Mouse (Mus musculus) ES-E14 (cell line): ENCODE measurements around the gene Btbd16. TPM values are rescaled to one million over a fixed set of nuclear protein-coding genes. Genes with fewer than 3 reads are reported as not detected.

Experiments
- DNase-seq: peaks from one replicate; pipeline ENCODE4 v3.0.0-alpha.2; 2013; ENCODE audit warnings: low read depth, low spot score
- H3K27ac ChIP-seq: 2 replicates; pipeline ENCODE4 v1.5.1; 2012; ENCODE audit warnings: low read depth, mild to moderate bottlenecking, low read length, moderate library complexity, mixed read lengths; ENCODE audit not compliant: poor library complexity, insufficient read depth, severe bottlenecking
- H3K36me3 ChIP-seq: 2 replicates; pipeline ENCODE4 v1.6.1; 2012; ENCODE audit warnings: mild to moderate bottlenecking, low read length, moderate library complexity, mixed read lengths; ENCODE audit not compliant: control insufficient read depth, poor library complexity, insufficient read depth, severe bottlenecking
- H3K4me1 ChIP-seq, 2 experiments: fragments of 150-350 bp in 1 of 2; sonication (generic) in 1 of 2; 2 replicates each; pipeline ENCODE4 v1.6.1; 2012; ENCODE audit warnings: low read length in 2 of 2, mild to moderate bottlenecking in 1 of 2, mixed read lengths in 1 of 2; ENCODE audit not compliant: control insufficient read depth in 2 of 2, insufficient read depth in 2 of 2, poor library complexity in 1 of 2
- H3K4me3 ChIP-seq, 2 experiments: fragments of 150-350 bp in 1 of 2; sonication (generic) in 1 of 2; 2 replicates each; pipeline ENCODE4 v1.5.1; 2012; ENCODE audit warnings: low read length in 2 of 2, low read depth in 1 of 2, mild to moderate bottlenecking in 1 of 2, mixed read lengths in 1 of 2; ENCODE audit not compliant: insufficient read depth in 1 of 2, poor library complexity in 1 of 2, severe bottlenecking in 1 of 2
- H3K9ac ChIP-seq: 2 replicates; pipeline ENCODE4 v1.6.1; 2012; ENCODE audit warnings: low read depth, mild to moderate bottlenecking, low read length, mixed read lengths; ENCODE audit not compliant: poor library complexity, insufficient read depth, severe bottlenecking
- H3K9me3 ChIP-seq: fragments of 150-350 bp; sonication (generic); 2 replicates; pipeline ENCODE4 v1.6.1; 2012; ENCODE audit warnings: low read depth, mild to moderate bottlenecking, low read length; ENCODE audit not compliant: control insufficient read depth, insufficient read depth
- CHD2 ChIP-seq: IDR thresholded peaks from 2 replicates; pipeline ENCODE4 v1.6.1; 2014; ENCODE audit warnings: mild to moderate bottlenecking, low read depth, low read length, inconsistent platforms
- HCFC1 ChIP-seq: IDR thresholded peaks from 2 replicates; pipeline ENCODE4 v1.6.1; 2012; ENCODE audit warnings: low read length, inconsistent platforms, borderline replicate concordance; ENCODE audit not compliant: insufficient read depth
- MAFK ChIP-seq: IDR thresholded peaks from 2 replicates; pipeline ENCODE4 v1.6.1; 2014; ENCODE audit warnings: mild to moderate bottlenecking, low read depth, low read length, inconsistent platforms; ENCODE audit not compliant: insufficient read depth
- ZC3H11A ChIP-seq: IDR thresholded peaks from 2 replicates; pipeline ENCODE4 v1.6.1; 2012; ENCODE audit warnings: low read depth, mild to moderate bottlenecking, inconsistent platforms, low read length, borderline replicate concordance
- ZNF384 ChIP-seq: IDR thresholded peaks from 2 replicates; pipeline ENCODE4 v1.6.1; 2012; ENCODE audit warnings: low read depth, low read length, inconsistent platforms
- in situ Hi-C, 2 experiments: fragments of 600-800 bp; cut with MboI; formaldehyde crosslinking; loops; one replicate each; pipeline ENCODE4 v1.15.1; 2025; ENCODE audit warnings: low sequenced_read_pairs in 2 of 2, inconsistent platforms in 1 of 2; ENCODE audit not compliant: unreplicated experiment in 2 of 2
- total RNA-seq: library from RNA; depleted of rRNA; stranded (reverse); fragments of 300-350 nt; gene quantifications from 2 replicates; pipeline ENCODE4 v1.2.3, GENCODE M21; 2012

Gene Btbd16
- total RNA-seq, 1 experiment: 0.09 TPM

DNA sequence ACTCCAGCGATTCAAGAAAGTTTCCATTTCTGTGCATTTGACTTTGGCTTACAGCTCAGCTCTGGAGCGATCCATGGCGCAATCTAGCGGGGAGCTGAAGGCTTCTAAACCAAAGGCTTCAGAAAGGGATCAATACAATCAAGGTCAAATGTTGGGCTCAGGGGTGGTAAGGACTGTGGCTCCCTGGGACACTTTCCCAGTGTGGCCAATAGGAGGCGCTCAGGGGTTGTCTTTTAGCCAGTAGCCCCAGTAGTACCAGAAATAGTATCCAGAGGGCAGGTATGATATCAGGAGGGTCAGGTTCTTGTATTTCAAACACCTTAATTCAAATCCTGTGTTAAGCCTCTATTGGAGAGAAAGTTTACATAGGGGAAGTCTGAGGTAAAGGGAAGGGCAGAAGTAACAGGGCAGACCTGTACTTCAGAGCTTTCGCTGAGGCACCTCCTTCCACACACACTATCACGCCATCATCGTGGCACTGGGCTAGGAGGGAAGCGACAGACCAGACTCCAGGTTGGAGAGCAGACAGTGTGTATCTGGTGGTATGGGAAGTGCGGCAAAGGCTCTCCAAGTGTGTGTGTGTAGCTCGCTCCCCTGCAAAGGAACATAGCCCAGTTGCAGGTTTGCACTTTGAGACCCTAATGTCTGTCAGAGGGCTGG, 568 bp upstream of the Btbd16 start:
- no peaks in the 10 kb centered on the region; a peak in 1 of 4 replicates for H3K4me1 ChIP-seq
- DNase-seq: peak; percentile 54
- H3K4me3 ChIP-seq: no peak overlapping the region
- H3K9me3 ChIP-seq: no peaks in the 10 kb centered on the region
- H3K27ac ChIP-seq: no peak overlapping the region
- TF ChIP-seq ZC3H11A: peak; percentile 57; the same call in 1 of the 2 replicates
- no peak for TF ChIP-seq HCFC1
- no peak overlapping the region for H3K9ac ChIP-seq
- in situ Hi-C loops: no loop called here
- no peaks in the 10 kb centered on the region for H3K36me3 ChIP-seq

DNA sequence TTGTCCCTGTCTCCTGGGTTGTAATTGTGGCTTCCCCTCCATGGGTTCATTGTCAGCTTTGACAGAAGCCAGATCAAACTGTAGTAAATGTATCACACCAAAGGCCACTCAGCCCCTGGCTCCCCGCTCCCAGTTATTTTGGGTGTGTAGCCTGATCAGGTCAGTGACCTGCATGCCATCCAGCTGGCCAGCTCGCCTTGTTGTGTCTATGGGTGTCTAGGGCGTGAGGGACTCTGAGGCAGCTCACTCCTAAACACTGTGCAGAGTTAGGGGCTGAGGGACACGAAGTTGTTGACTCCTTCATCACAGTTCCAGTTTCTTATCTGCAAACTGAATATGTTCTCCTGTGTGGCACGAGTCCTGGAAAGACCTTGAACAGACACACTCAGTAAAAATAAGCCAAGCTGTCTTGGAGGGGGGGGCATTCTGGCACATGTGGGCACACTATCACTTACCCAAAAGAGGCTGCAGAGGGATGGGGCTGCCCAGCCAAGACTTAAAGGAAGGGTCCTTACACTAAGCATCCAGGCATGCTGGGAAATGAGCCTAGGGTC, 7.1 kb downstream of the Btbd16 start:
- no peak overlapping the region for H3K9ac ChIP-seq
- H3K27ac ChIP-seq: no peak overlapping the region
- H3K4me3 ChIP-seq: no peak overlapping the region
- no peaks in the 10 kb centered on the region for H3K36me3 ChIP-seq
- TF ChIP-seq MAFK (no peak), ZC3H11A (no peak), CHD2 (no peak), HCFC1 (no peak), ZNF384 (no peak)
- DNase-seq: no peak
- in situ Hi-C loops: no loop called here
- H3K9me3 ChIP-seq: no peaks in the 10 kb centered on the region
- no peaks in the 10 kb centered on the region for H3K4me1 ChIP-seq

DNA sequence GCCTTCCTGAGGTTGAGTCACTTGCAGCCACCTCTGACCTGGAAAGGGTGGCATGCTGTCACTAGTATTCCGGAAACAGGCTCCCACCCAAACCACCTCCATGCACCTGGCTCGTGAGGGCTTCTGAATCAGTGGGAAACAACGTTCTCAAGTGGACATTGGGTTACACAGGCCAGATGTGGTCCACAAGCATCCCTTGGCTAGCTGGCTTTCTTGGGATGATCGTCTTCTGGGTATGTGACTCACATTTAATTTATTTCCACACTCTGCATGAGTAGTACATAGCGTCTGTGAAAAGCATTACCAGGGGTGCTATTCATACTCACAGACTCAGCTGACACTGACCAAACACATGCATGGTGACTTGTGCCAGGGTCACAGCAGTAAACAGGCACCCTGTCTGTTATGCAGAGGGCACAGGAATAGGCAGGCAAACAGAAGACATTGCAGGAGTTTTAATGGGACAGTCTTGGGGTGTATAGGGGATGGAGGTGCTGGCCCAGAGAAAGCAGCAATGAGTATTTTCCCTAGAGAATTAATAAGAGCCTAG, 8.7 kb downstream of the Btbd16 start:
- no peak for DNase-seq
- no peak overlapping the region for H3K9ac ChIP-seq
- in situ Hi-C loops: no loop called here
- TF ChIP-seq HCFC1 (no peak), ZC3H11A (no peak), MAFK (no peak), CHD2 (no peak), ZNF384 (no peak)
- H3K4me3 ChIP-seq: no peak overlapping the region
- no peaks in the 10 kb centered on the region for H3K9me3 ChIP-seq
- no peaks in the 10 kb centered on the region for H3K36me3 ChIP-seq
- H3K27ac ChIP-seq: no peak overlapping the region
- no peaks in the 10 kb centered on the region for H3K4me1 ChIP-seq

DNA sequence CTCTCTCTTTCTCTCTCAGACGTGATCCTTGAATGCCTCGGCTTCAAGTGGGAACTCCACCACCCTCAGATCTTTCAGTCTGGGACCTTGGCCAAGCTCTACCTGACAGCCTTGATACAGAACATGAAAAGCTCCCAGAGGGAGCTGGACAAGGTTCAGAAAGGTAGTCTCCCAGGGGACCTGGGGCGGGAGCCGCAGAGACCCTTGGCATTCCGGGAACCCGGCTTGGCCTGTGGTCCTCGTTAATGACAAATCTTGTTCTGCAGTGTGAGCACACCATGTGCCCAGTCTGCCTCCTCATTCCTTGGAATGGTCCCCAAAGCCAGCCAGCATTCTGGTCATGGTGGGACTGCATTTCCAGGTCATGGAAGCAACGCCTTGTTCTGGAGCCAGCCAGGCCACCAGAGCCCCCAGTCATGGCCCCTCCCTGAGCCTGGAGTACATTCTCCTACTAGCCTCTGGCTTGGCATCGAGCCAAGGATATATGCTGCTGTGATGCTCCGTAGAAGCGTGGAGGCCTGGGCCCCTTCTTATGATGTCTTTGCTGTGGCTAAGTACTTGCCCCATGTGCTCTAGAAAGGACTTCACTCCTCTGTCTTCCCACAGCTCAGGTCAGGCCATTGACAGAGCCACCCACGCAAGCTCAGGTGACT, 12.2 kb downstream of the Btbd16 start:
- Histone ChIP-seq H3K9me3 (no peaks in the 10 kb centered on the region), H3K4me3 (no peak overlapping the region), H3K36me3 (no peaks in the 10 kb centered on the region), H3K4me1 (peaks cover 0 to 4% of the 10 kb centered on the region in 2 experiments; a peak in 1 of 4 replicates), H3K9ac (no peak overlapping the region), H3K27ac (no peak overlapping the region)
- DNase-seq: no peak
- no peak for TF ChIP-seq CHD2
- in situ Hi-C loops: no loop called here

DNA sequence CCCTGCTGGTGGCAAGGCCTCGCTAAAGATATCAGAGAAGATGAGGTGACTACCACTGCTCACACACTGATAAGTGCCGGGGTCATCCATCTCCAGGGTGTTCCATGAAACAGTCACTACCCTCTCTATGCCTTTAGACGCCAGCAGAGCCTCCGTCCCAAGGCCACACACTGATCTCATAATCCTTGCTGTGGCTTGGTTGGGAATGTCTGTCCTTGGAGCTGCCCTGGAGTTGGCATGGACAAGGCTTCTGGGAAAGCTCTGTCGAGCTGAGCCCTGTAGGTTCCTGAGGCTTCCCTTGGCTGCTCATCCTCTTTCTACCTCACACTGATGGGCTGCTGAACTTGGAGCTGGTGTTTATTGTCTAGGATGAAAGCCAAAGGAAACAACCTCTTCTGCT, 12.8 kb downstream of the Btbd16 start:
- Histone ChIP-seq H3K36me3 (no peaks in the 10 kb centered on the region), H3K4me3 (no peak overlapping the region), H3K27ac (no peak overlapping the region), H3K4me1 (peaks cover 0 to 4% of the 10 kb centered on the region in 2 experiments; a peak in 1 of 4 replicates), H3K9me3 (no peaks in the 10 kb centered on the region), H3K9ac (no peak overlapping the region)
- no peak for DNase-seq
- TF ChIP-seq ZC3H11A: no peak
- TF ChIP-seq MAFK: no peak
- no peak for TF ChIP-seq ZNF384
- TF ChIP-seq CHD2: no peak
- no peak for TF ChIP-seq HCFC1
- in situ Hi-C loops: no loop called here
